Mouse (Mus musculus) bone marrow macrophage, adult 2 months (primary cell): Measurements from ENCODE around the gene Rwdd2a. TPM values are rescaled to one million over a fixed set of nuclear protein-coding genes. Genes with fewer than 3 reads are reported as not detected.
A peak's percentile ranks its signal among the peaks of the same experiment; 100 is the strongest.
"Not testable (repeated sequence)": the region's sequence is repeated elsewhere in the genome, so short reads cannot be mapped to it uniquely, and the experiment has no call there.

Source experiments
- H3K27ac ChIP-seq: 2 replicates; pipeline ENCODE4 v1.5.1; 2012; ENCODE audit warnings: low read depth, low read length; ENCODE audit not compliant: insufficient read depth
- H3K4me1 ChIP-seq: 2 replicates; pipeline ENCODE4 v1.6.1; 2012; ENCODE audit warnings: low read length; ENCODE audit not compliant: control insufficient read depth, insufficient read depth
- H3K4me3 ChIP-seq: 2 replicates; pipeline ENCODE4 v1.5.1; 2012; ENCODE audit warnings: mild to moderate bottlenecking, low read length, moderate library complexity; ENCODE audit not compliant: insufficient read depth
- CTCF ChIP-seq: IDR thresholded peaks from 2 replicates; pipeline ENCODE4 v1.5.1; 2012; ENCODE audit warnings: low read depth, mild to moderate bottlenecking, low read length, moderate library complexity
- POLR2A ChIP-seq: IDR thresholded peaks from 2 replicates; pipeline ENCODE4 v1.6.1; 2012; ENCODE audit warnings: mild to moderate bottlenecking, low read depth, low read length, borderline replicate concordance
- polyA plus RNA-seq: library from polyadenylated mRNA; stranded (reverse); fragments of >200 nt; gene quantifications from 2 replicates; pipeline ENCODE4 v1.2.4, GENCODE M21; 2012; ENCODE audit not compliant: missing spikeins, insufficient read depth, insufficient read length

Rwdd2a gene
- polyA plus RNA-seq, 1 experiment: 11.8 TPM

DNA sequence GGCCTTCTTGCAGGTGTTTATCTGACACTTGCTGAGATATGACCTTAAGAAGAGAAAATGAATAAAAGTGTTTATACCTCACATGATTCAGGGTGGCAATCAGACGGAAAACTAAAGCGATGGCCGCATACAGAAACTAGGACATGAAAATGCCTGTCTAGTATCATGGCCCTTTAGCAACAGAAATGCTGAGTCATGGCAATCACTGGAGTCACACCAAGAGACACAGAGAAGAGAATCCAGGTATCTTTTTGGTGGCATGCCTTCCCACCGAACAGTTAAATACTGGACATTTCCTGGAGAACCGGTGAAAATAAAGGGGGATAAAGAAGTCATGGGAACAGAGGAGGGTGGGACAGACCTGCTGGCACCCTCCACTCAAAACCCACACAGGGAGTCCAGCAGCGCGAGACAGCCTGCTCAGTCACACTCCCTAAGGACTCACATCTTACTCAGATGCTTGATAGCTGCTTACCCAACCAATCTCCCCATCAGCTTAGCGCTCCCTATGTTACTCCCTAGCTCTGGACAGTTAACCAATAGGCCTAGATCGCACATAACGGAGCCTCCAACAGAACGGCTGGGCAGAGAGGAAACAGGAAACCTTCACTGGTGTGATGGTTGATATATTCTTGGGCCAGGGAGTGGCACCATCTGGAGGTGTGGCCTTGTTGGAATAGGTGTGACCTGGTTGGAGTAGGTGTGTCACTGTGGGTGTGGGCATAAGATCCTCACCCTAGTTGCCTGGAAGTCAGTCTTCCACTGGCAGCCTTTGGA is 15.4 kb downstream of the Rwdd2a start:
- Histone ChIP-seq H3K4me1 (peaks cover 7% of the 10 kb centered on the region), H3K4me3 (no peak overlapping the region), H3K27ac (no peak overlapping the region)
- no peak for TF ChIP-seq CTCF
- no peak for TF ChIP-seq POLR2A

DNA sequence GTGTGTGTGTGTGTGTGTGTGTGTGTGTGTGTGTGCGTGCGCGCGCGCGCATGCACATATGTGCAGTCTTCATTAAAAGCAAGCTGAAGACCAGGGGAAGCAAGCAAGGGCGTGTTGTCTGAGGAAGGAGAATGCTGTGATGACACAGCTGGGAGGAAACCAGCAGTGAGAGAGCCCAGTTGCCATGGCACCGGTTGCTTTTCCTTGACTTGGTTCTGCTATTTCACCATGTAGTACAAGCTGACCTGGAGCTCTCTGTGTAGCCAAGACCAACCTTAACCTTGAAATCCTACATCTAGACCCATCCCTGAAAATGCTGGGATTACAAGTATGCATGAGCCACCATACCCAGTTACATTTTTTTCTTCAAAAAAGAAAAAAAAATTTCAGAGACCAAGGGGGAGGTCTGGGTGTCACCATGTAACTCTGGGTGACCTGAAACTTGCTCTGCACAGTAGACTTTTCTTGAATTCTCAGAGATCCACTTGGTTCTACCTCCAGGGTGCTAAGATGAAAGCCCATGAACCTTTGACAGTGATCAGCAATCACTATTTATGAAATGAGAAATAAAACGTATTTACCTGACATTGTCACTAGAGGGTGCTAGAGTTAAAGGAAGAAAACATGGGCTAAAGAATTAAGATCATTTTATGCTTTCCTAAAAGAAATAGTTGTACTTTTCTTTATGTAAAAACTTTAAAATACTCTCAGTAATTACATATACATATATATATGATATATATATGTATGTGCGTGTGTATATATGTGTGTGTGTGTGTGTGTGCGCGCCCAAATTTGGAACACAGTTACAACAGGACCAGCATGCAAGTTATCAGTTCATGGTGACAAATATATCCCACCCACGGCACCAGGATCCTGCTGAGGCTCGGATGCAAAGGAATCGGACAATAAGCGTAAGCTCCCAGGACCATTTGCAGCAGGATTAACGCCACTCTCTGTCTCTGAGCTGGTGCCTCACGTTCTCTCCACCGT is 21.2 kb downstream of the Rwdd2a start:
- Histone ChIP-seq H3K4me3 (no peak overlapping the region), H3K27ac (peak overlapping the region; percentile 44), H3K4me1 (peaks cover 14% of the 10 kb centered on the region)
- no peak for TF ChIP-seq POLR2A
- TF ChIP-seq CTCF: no peak

DNA sequence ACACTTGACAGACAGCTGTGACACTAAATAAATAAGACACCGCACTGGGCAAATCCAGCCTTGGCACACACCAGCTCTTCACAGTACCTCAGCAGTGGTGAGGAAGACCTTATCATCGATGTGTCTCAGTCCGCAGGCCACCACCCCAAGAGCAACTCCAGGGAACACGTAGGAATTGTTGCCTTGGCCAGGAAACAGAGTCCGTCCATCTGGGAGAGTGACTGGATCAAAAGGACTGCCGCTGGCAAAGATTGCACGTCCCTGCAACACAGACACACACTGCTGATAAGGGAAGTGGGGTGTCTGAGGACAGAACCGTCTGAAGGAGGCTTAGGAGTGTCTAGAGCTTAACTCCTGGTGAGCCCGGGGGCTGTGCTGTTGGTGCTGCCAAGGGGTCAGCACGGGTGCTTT is 22.6 kb downstream of the Rwdd2a start:
- H3K4me3 ChIP-seq, H3K27ac ChIP-seq: not testable (repeated sequence)
- peaks cover 13% of the 10 kb centered on the region for H3K4me1 ChIP-seq

DNA sequence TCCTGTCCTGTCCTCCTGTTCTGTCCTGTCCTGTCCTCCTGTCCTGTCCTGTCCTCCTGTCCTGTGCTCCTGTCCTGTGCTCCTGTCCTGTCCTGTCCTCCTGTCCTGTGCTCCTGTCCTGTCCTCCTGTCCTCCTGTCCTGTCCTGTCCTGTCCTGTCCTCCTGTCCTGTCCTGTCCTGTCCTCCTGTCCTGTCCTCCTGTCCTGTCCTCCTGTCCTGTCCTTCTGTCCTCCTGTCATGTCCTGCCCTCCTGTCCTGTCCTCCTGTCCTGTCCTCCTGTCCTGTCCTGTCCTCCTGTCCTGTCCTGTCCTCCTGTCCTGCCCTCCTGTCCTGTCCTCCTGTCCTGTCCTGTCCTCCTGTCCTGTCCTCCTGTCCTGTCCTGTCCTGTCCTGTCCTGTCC is 25.2 kb downstream of the Rwdd2a start:
- H3K27ac ChIP-seq, H3K4me3 ChIP-seq, H3K4me1 ChIP-seq: not testable (repeated sequence)

DNA sequence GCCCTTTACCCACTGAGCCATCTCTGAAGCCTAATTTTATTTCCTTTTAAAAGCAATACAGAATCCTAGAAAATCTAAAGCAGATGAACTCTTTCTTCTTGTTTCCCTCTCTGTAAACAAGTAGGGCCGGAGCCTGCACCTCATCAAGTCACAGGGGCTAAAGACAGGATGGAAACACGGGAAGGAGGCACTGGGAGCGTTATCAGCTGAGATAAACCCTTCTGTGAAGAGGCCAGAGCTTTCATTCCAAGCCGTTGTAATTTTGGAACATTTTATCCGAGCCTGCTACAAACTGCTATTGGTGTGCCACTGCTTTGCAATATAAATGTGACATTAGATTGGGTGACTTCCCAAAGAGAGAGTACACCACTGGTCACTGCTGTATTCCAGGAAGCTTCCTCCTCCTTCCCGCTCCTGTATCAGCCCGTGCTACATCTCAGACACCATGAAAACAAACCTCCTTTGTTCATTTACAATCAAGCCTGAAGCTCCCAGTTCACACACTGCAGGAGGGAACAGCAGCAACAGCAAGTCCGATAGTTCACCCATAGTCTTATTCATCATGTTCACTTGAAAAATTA is 28.0 kb downstream of the Rwdd2a start:
- no peak for TF ChIP-seq CTCF
- no peak for TF ChIP-seq POLR2A
- H3K4me1 ChIP-seq: no peaks in the 10 kb centered on the region
- H3K4me3 ChIP-seq: no peak overlapping the region
- H3K27ac ChIP-seq: no peak overlapping the region

DNA sequence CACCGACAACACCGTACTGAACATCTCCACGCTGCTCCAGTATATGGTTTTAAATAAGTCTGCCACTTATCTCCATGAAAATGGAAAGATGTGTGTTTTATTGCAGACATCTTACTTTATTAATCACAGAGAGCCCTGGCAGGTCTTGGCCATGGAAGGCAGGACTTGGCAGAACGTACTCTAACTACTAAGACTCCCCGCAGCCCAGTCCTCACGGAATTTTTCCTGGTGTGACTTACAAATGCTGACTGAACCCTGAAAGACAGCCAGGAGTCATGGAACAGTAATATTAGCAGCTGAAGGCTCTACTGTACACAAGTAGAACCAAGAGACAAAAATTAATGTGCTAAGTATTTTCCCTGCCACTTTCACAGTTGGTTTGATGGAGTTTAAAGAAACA is 34.0 kb downstream of the Rwdd2a start:
- Histone ChIP-seq H3K4me3 (no peak overlapping the region), H3K27ac (no peak overlapping the region), H3K4me1 (no peaks in the 10 kb centered on the region)
- TF ChIP-seq CTCF (no peak), POLR2A (no peak)

DNA sequence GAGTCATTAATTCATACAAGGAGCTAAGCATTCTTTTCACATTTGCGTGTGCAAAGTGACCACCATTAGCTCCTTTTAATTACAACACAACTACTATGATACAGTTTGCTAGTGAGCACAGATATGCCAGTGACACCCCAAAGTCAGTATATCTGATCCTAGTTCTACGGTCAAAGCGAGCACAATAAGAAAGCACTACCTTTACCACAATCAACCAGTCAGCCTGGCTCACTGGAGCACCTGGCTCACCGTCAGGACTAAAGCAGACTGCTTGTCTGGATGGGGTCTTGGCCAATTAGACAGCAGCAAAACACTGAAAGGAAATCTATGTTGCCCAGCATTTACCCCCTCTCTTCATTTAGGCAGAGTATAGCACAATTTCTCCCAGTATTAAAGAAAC is 40.3 kb downstream of the Rwdd2a start:
- TF ChIP-seq POLR2A: no peak
- TF ChIP-seq CTCF: no peak
- Histone ChIP-seq H3K4me3 (no peak overlapping the region), H3K4me1 (no peaks in the 10 kb centered on the region), H3K27ac (no peak overlapping the region)

DNA sequence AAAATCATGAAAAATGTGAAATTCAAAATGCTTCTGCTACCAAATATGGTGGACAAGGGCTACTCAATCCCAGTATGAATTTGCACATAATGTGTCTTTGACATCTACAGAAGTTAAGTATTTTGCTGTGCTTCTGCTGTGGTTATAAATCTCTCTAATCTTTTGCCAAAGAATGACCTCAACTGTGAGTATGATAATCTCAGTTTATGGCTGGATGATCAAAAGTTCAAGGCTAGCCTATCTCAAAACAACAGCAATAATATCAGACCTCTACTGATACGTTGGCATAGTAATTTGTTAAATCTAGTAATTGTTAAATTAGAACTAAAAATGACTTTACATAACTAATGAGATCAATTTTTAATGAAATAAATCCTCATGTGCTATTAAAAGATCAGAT is 44.0 kb downstream of the Rwdd2a start:
- H3K4me3 ChIP-seq: no peak overlapping the region
- H3K27ac ChIP-seq: no peak overlapping the region
- H3K4me1 ChIP-seq: no peaks in the 10 kb centered on the region
- no peak for TF ChIP-seq CTCF
- no peak for TF ChIP-seq POLR2A

DNA sequence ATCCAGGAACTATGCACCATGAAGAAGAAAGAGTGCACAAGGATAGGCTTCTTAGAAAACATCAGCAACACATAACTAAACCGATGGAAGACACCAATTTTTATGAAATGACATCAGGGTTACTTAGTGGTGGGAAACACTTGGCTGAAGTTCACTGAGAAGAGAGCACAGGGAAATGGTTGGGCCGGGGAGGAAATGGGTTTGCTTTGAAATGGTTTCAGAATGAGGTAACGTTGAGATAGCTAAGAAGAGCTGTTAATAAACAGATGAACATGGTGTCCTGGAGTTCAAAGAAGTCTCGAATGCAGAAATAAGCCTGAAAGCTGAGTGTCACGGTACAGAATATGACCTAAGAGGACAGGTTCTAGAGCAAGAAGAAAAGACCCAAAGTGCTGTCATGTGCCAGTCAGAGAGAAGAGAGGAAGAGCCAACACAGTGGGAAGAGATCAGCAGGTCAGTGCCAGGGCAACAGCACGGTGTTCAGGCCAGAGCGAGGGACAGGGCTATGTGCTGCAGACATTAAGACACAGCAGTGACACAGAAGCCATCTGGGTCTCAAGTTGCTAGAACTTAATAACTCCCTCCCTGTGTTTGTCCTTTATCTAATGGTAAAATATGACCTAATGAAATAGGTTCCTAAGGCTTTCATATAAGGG is 46.2 kb downstream of the Rwdd2a start:
- TF ChIP-seq POLR2A (no peak), CTCF (no peak)
- Histone ChIP-seq H3K27ac (no peak overlapping the region), H3K4me1 (no peaks in the 10 kb centered on the region), H3K4me3 (no peak overlapping the region)
